12 mouse cellular contexts compared by ENCODE assay signal in the genomic region with DNA sequence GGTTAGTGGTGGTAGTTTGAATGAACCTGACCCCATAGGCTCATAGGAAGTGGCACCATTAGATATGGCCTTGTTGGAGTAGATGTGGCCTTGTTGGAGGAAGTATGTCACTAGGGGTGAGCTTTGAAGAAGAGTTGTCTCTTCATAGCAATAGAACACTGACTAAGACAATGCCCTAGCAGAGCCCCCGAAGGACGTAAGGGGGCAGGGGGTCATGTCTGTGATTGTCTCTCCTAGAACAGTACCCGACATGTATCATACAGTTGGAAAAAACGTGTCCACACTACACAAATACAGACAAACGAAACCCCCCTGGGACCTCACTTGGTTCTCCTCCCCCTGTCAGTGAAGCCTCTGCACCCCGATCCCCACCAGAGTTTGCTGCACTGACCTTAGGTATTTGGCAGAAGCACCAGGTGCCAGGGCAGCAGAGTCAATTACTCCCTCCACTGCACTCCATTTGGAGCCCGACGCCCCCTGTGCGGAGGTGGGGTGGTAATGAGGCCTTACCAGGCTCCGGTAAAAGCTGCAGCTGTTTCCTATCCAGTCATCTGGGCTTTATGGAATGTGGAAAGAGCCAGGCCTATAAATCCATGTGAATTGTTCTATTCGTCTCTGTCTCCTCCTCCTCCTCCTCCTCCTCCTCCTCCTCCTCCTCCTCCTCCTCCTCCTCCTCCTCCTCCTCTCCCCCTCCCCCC. TPM values are rescaled to one million over a fixed set of nuclear protein-coding genes. Genes with fewer than 3 reads are reported as not detected.
DNase-seq lines count a peak whose midpoint lies in the region; ATAC-seq lines count a peak whose summit lies in the region.
"Had no signal": no experiment of that assay in that cellular context is flagged by ENCODE, and none has a peak within 500 bp of the region (broad histone marks: within the 10 kb centered on the region; RNA-seq: fewer than 3 reads in every experiment).

No protein-coding gene starts in this region.

- H3K27ac ChIP-seq in heart, embryonic 16.5 days (ENCODE audit: low read length): no peak overlapping the region
- H3K27ac ChIP-seq in hindbrain, embryonic 11.5 days (ENCODE audit: low read depth, low read length): peak overlapping the region; percentile 53; the same call in 1 of the 2 replicates

- no peak overlapping the region for H3K9ac ChIP-seq in heart, embryonic 16.5 days (ENCODE audit: low read length)
- H3K9ac ChIP-seq in hindbrain, embryonic 11.5 days (ENCODE audit: low read depth, low read length): no peak overlapping the region

- intact Hi-C loops in heart, postnatal 36 days (cut with DNase I): no loop called here

- H3K4me3 ChIP-seq in heart, embryonic 16.5 days (ENCODE audit: low read length): no peak overlapping the region
- no peak overlapping the region for H3K4me3 ChIP-seq in hindbrain, embryonic 11.5 days (ENCODE audit: low read depth, low read length)

- H3K36me3 ChIP-seq in heart, embryonic 16.5 days (ENCODE audit: control insufficient read depth, insufficient read depth): no peaks in the 10 kb centered on the region
- no peaks in the 10 kb centered on the region for H3K36me3 ChIP-seq in hindbrain, embryonic 11.5 days (ENCODE audit: control insufficient read depth, insufficient read depth, low read length)

- H3K4me1 ChIP-seq in heart, embryonic 16.5 days (ENCODE audit: control insufficient read depth, insufficient read depth, low read length): peaks cover 6% of the 10 kb centered on the region; the same call in 1 of the 2 replicates
- H3K4me1 ChIP-seq in hindbrain, embryonic 11.5 days (replicated peaks; ENCODE audit: control insufficient read depth, insufficient read depth, low read length): peaks cover 4% of the 10 kb centered on the region

- ATAC-seq in heart, embryonic 16.5 days (replicated peaks; ENCODE audit: extremely low read depth, insufficient read depth, low FRiP score): peak; percentile 45; the same call in 1 of the 2 replicates
- peak; percentile 85 for ATAC-seq in hindbrain, embryonic 11.5 days (ENCODE audit: low FRiP score)
- ATAC-seq: Patski had no signal

- WGBS in heart, embryonic 16.5 days: 49% methylated on average over 11 of the region's 11 CpGs
- WGBS in hindbrain, embryonic 11.5 days: 42% methylated on average over 11 of the region's 11 CpGs

- no peak for DNase-seq in heart, postnatal 36 days
- peak; percentile 16 for DNase-seq in NIH3T3 (ENCODE audit: low read depth)
- DNase-seq in hindbrain, embryonic 11.5 days (ENCODE audit: low spot score): peak; percentile 54
- DNase-seq in mesoderm, embryonic 11.5 days (ENCODE audit: low read depth, low spot score): peak; percentile 74
- DNase-seq in cerebellum, adult 18-20 months: no peak
- no peak for DNase-seq in urinary bladder, postnatal 36 days (ENCODE audit: low spot score in 2 of 2)
- DNase-seq in cerebellum, adult 8-10 months: no peak
- DNase-seq: adrenal gland, postnatal 25 days; left cerebral cortex, postnatal 4 days; lung, postnatal 36 days had no signal

- H3K4me2 ChIP-seq in heart, embryonic 16.5 days (ENCODE audit: low read depth, low read length): no peak overlapping the region
- H3K4me2 ChIP-seq in hindbrain, embryonic 11.5 days (replicated peaks; ENCODE audit: low read depth, low read length): no peak overlapping the region

- peaks cover 4% of the 10 kb centered on the region; the same call in 1 of the 2 replicates for H3K9me3 ChIP-seq in heart, embryonic 16.5 days (replicated peaks; ENCODE audit: control insufficient read depth, low read length)
- H3K9me3 ChIP-seq in hindbrain, embryonic 11.5 days (ENCODE audit: control insufficient read depth, low read length): no peaks in the 10 kb centered on the region

- H3K27me3 ChIP-seq in heart, embryonic 16.5 days (ENCODE audit: control insufficient read depth, insufficient read depth, low read length): no peaks in the 10 kb centered on the region; the same call in 1 of the 2 replicates
- H3K27me3 ChIP-seq in hindbrain, embryonic 11.5 days (ENCODE audit: control insufficient read depth, insufficient read depth, low read length): no peaks in the 10 kb centered on the region
- H3K27me3 ChIP-seq: Patski had no signal

RNA-seq across cellular contexts. Expression of gene Srgap3, which starts 10.7 kb away (rescaled TPM):
- 1.0 and 1.1 TPM in 2 replicates for polyA plus RNA-seq in heart, embryonic 16.5 days (2015; fragmentation: Nextera tagmentation; extraction: Ambion mirVana)
- total RNA-seq in heart, postnatal 36 days (2021): 1 to 10 TPM in 1 of 2 experiments, under 1 TPM in 1; 0.81 to 1.0 TPM
- polyA plus RNA-seq in hindbrain, embryonic 11.5 days (2014; fragmentation: Nextera tagmentation; extraction: Ambion mirVana): 49.8 and 89.6 TPM in 2 replicates

Comparison
In these comparisons a context has a peak if more than half of its experiments do, and no peak if none do; other contexts are left out.
1. DNase-seq: peak in NIH3T3 (single experiment), hindbrain, embryonic 11.5 days (single experiment) and mesoderm, embryonic 11.5 days (single experiment); none in heart, postnatal 36 days (0 of 2), cerebellum, adult 18-20 months (0 of 2), urinary bladder, postnatal 36 days (0 of 2) and cerebellum, adult 8-10 months (single experiment).
2. RNA of gene Srgap3, which starts 10.7 kb away (polyA plus RNA-seq): 49.8 to 89.6 TPM in hindbrain, embryonic 11.5 days; 1.0 to 1.1 TPM in heart, embryonic 16.5 days; every median in the first group is over 10 times any median in the second.